Mouse (Mus musculus): ENCODE measurements at regions not wholly inside any gene's neighbourhood (a gene's known extent, or its start where the extent isn't known, plus 50 kb on each side); places are given as distances from the start of the nearest gene placed in this dataset.

DNA sequence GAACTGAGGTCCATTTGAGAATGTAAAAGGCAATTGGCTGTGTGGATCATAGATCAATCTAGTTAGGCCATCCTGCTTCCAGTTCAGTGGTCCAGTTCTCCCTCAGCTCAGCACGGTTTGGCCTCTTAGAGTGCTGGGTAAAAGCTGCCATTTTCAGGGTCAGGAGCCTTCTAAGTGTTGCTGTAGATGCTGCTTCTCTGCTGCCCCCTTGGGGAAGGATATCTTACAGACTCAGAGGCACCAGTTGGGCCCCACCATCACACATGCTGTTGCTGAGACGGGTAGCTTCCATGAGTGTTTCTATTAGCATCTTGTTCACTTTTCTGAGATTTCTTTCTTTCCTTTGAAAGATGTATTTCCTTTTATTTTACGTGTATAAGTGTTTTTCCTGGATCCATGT is 132.1 kb upstream of the Podxl start:
- H3K4me1 ChIP-seq (ENCODE audit: control insufficient read depth, insufficient read depth, low read length), result no peaks in the 10 kb centered on the region
- DNase-seq (ENCODE audit: low spot score) (no peak), ATAC-seq (ENCODE audit: low read depth) (no peak)
- no peak overlapping the region for H3K4me3 ChIP-seq (ENCODE audit: low read depth, low read length)
- 64% methylated on average over 3 of the region's 3 CpGs for WGBS
- H3K27ac ChIP-seq (replicated peaks; ENCODE audit: low read depth, low read length), result no peak overlapping the region
- no peak overlapping the region for H3K9ac ChIP-seq (ENCODE audit: low read depth, low read length)
- H3K36me3 ChIP-seq (ENCODE audit: control insufficient read depth, insufficient read depth, low read length), result no peaks in the 10 kb centered on the region
- no peak overlapping the region for H3K4me2 ChIP-seq (ENCODE audit: low read depth, low read length)
- H3K27me3 ChIP-seq (replicated peaks; ENCODE audit: control insufficient read depth, insufficient read depth, low read length), result no peaks in the 10 kb centered on the region
- no peaks in the 10 kb centered on the region for H3K9me3 ChIP-seq (ENCODE audit: control insufficient read depth, low read length)

DNA sequence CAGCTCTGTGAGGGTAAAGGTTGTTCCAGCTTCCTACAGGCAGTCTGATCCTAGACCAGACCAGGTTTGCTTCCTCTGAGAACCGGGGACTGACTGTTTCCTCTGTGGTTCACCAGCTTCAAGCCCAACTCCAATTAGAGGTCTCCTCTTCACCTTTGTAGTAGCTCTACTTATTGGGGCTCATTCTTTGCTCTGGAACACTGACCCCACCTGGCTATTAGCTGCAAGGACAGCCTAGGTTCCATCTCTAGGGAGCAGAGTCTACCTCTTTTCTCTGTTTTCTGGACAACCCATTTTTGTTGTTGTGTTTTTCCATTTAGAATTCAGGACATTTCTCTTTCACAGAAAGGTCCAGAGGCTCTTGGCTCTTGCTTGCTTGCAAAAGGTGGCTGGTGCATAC is 129.3 kb upstream of the Podxl start:
- ATAC-seq (ENCODE audit: low read depth) (no peak), DNase-seq (ENCODE audit: low spot score) (no peak)
- 86% methylated on average over 1 of the region's 1 CpGs for WGBS
- Histone ChIP-seq H3K27me3 (replicated peaks; ENCODE audit: control insufficient read depth, insufficient read depth, low read length) (no peaks in the 10 kb centered on the region), H3K36me3 (ENCODE audit: control insufficient read depth, insufficient read depth, low read length) (no peaks in the 10 kb centered on the region), H3K4me3 (ENCODE audit: low read depth, low read length) (no peak overlapping the region), H3K27ac (replicated peaks; ENCODE audit: low read depth, low read length) (no peak overlapping the region), H3K4me2 (ENCODE audit: low read depth, low read length) (no peak overlapping the region), H3K4me1 (ENCODE audit: control insufficient read depth, insufficient read depth, low read length) (no peaks in the 10 kb centered on the region), H3K9me3 (ENCODE audit: control insufficient read depth, low read length) (no peaks in the 10 kb centered on the region), H3K9ac (ENCODE audit: low read depth, low read length) (no peak overlapping the region)

DNA sequence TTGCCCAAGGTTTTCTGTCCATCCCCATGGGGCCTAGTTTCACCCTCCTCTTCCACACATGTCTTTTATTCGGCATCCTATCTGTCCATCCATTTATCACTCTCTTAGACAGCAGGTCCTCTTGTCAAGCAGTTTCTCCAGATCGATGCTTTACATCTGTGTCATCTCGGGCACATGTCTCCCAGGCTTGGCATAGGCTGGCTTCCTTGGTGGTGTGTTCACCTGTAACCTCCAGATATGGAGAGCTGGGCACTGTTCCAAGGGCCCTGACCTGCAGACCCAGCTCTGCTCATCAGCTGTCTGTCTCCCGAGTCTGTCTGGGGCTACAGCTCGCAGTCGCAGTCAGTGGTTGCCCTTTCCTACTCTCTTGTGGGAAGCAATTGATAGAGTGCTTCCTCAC is 128.2 kb upstream of the Podxl start:
- 81% methylated on average over 6 of the region's 6 CpGs for WGBS
- no peak overlapping the region for H3K4me2 ChIP-seq (ENCODE audit: low read depth, low read length)
- no peaks in the 10 kb centered on the region for H3K36me3 ChIP-seq (ENCODE audit: control insufficient read depth, insufficient read depth, low read length)
- ATAC-seq (ENCODE audit: low read depth) (no peak), DNase-seq (ENCODE audit: low spot score) (no peak)
- H3K4me3 ChIP-seq (ENCODE audit: low read depth, low read length), result no peak overlapping the region
- no peaks in the 10 kb centered on the region for H3K4me1 ChIP-seq (ENCODE audit: control insufficient read depth, insufficient read depth, low read length)
- H3K9me3 ChIP-seq (ENCODE audit: control insufficient read depth, low read length), result no peaks in the 10 kb centered on the region
- H3K9ac ChIP-seq (ENCODE audit: low read depth, low read length), result no peak overlapping the region
- H3K27me3 ChIP-seq (replicated peaks; ENCODE audit: control insufficient read depth, insufficient read depth, low read length), result no peaks in the 10 kb centered on the region
- no peak overlapping the region for H3K27ac ChIP-seq (replicated peaks; ENCODE audit: low read depth, low read length)

DNA sequence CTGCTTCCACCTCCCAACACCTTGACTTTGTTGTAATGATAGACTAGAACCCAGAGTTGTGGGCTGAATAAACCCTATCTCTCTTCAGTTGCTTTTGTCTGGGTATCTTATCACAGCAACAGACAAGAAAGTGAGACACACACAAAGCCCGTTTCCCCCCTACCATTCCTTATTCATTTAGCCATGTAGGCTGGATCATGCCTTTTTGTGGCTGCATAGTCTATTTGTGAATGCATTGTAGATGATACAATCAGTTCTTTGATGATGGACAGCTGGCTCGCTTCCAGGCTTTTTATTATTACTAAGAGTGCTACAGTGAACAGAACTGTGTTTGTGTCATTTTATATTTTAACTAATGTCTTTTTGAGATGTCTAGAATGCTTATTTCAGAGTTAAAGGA is 116.3 kb upstream of the Podxl start:
- Histone ChIP-seq H3K9me3 (ENCODE audit: control insufficient read depth, low read length) (no peaks in the 10 kb centered on the region), H3K36me3 (ENCODE audit: control insufficient read depth, insufficient read depth, low read length) (no peaks in the 10 kb centered on the region), H3K27me3 (replicated peaks; ENCODE audit: control insufficient read depth, insufficient read depth, low read length) (no peaks in the 10 kb centered on the region), H3K9ac (ENCODE audit: low read depth, low read length) (no peak overlapping the region), H3K27ac (replicated peaks; ENCODE audit: low read depth, low read length) (no peak overlapping the region), H3K4me3 (ENCODE audit: low read depth, low read length) (no peak overlapping the region), H3K4me1 (ENCODE audit: control insufficient read depth, insufficient read depth, low read length) (no peaks in the 10 kb centered on the region), H3K4me2 (ENCODE audit: low read depth, low read length) (no peak overlapping the region)
- DNase-seq (ENCODE audit: low spot score) (no peak), ATAC-seq (ENCODE audit: low read depth) (no peak)
- 70% methylated on average over 2 of the region's 2 CpGs for WGBS

DNA sequence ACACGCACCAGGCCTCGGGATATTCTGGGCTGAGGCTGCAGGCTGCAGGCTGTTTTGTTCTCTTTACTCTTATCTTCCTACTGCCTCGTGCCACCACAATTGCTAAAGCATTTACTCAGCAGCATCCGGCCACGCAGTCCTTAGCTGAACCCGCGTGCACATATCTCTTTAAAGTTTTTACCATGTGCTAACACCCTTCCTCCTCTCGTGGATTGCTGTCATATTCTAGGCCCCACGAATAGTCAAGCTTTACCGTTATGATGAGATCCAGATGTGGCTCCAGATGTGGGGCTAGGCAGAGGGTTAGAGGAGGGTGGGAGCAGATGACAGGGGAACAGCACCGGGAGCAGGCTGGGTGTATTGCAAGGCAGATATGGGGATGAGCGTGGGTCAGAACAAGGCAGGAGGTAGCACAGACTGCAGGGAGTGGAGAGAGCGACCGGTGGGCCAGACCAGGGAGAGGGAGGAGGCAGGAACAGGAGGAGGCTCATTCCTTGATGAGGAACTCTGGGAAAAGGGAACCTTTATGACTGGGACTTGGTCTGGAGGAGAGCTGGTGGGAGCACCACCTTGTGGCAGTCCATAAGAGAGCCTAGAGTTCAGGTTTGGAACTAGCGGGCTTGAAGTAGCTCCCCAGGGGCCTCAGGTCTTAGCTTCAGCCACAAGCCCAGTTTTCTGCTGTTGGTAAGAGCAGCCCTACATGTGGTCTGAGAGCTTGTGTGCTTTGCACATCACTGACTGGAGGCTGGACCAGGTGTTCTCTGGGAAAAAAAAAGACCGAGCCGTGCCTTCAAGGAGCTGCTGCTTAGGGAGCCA is 102.1 kb upstream of the Podxl start:
- peak overlapping the region; percentile 38 for H3K4me2 ChIP-seq (ENCODE audit: low read depth, low read length)
- peak; percentile 62; the same call in 1 of the 2 replicates for ATAC-seq (ENCODE audit: low read depth)
- 29% methylated on average over 17 of the region's 17 CpGs for WGBS
- H3K36me3 ChIP-seq (ENCODE audit: control insufficient read depth, insufficient read depth, low read length), result no peaks in the 10 kb centered on the region
- DNase-seq (ENCODE audit: low spot score), result peak; percentile 75
- H3K9me3 ChIP-seq (ENCODE audit: control insufficient read depth, low read length), result no peaks in the 10 kb centered on the region
- H3K27ac ChIP-seq (replicated peaks; ENCODE audit: low read depth, low read length), result no peak overlapping the region
- H3K27me3 ChIP-seq (replicated peaks; ENCODE audit: control insufficient read depth, insufficient read depth, low read length), result 0 out of 2 replicates have a peak, but pooled peaks cover 5% of the 10 kb centered on the region
- no peak overlapping the region for H3K9ac ChIP-seq (ENCODE audit: low read depth, low read length)
- H3K4me1 ChIP-seq (ENCODE audit: control insufficient read depth, insufficient read depth, low read length), result peaks cover 7% of the 10 kb centered on the region
- H3K4me3 ChIP-seq (ENCODE audit: low read depth, low read length), result no peak overlapping the region

DNA sequence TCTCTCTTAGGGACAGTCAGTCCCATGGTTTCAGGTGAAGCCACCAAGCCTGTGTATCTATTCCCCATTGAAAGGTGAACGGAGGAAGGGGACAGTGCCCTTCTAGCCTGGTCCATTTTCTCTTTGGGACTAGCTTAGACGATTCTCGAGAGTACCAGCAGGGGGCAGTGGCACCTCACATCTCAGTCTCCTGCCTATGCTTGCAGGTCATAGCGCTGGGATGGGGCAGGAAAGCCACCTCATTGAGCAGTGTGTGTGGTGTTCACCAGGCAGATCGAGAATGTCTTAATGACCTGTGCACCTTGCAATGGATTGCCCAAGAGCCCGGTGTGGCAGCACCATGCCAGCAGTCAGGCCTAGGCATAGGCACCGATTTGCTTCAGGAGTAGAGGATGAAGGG is 100.7 kb upstream of the Podxl start:
- H3K4me1 ChIP-seq (ENCODE audit: control insufficient read depth, insufficient read depth, low read length), result peaks cover 7% of the 10 kb centered on the region
- H3K4me3 ChIP-seq (ENCODE audit: low read depth, low read length), result no peak overlapping the region
- no peaks in the 10 kb centered on the region for H3K9me3 ChIP-seq (ENCODE audit: control insufficient read depth, low read length)
- ATAC-seq (ENCODE audit: low read depth) (peak; percentile 60; the same call in 1 of the 2 replicates), DNase-seq (ENCODE audit: low spot score) (peak; percentile 65)
- no peak overlapping the region for H3K4me2 ChIP-seq (ENCODE audit: low read depth, low read length)
- no peak overlapping the region for H3K9ac ChIP-seq (ENCODE audit: low read depth, low read length)
- no peak overlapping the region for H3K27ac ChIP-seq (replicated peaks; ENCODE audit: low read depth, low read length)
- H3K27me3 ChIP-seq (replicated peaks; ENCODE audit: control insufficient read depth, insufficient read depth, low read length), result peaks cover 10% of the 10 kb centered on the region
- WGBS, result 25% methylated on average over 7 of the region's 7 CpGs
- no peaks in the 10 kb centered on the region for H3K36me3 ChIP-seq (ENCODE audit: control insufficient read depth, insufficient read depth, low read length)

GRCm38 (mm10) chr6:31660778-31661177 is 97.0 kb upstream of the Podxl start:
- DNase-seq (ENCODE audit: low spot score) (peak; percentile 64), ATAC-seq (ENCODE audit: low read depth) (peak; percentile 56; the same call in 1 of the 2 replicates)
- peaks cover 4% of the 10 kb centered on the region for H3K4me1 ChIP-seq (ENCODE audit: control insufficient read depth, insufficient read depth, low read length)
- H3K9me3 ChIP-seq (ENCODE audit: control insufficient read depth, low read length), result no peaks in the 10 kb centered on the region
- H3K27ac ChIP-seq (replicated peaks; ENCODE audit: low read depth, low read length), result no peak overlapping the region
- no peaks in the 10 kb centered on the region for H3K36me3 ChIP-seq (ENCODE audit: control insufficient read depth, insufficient read depth, low read length)
- 9% methylated on average over 8 of the region's 8 CpGs for WGBS
- peaks cover 11% of the 10 kb centered on the region for H3K27me3 ChIP-seq (replicated peaks; ENCODE audit: control insufficient read depth, insufficient read depth, low read length)
- no peak overlapping the region for H3K4me3 ChIP-seq (ENCODE audit: low read depth, low read length)
- no peak overlapping the region for H3K9ac ChIP-seq (ENCODE audit: low read depth, low read length)
- no peak overlapping the region for H3K4me2 ChIP-seq (ENCODE audit: low read depth, low read length)

DNA sequence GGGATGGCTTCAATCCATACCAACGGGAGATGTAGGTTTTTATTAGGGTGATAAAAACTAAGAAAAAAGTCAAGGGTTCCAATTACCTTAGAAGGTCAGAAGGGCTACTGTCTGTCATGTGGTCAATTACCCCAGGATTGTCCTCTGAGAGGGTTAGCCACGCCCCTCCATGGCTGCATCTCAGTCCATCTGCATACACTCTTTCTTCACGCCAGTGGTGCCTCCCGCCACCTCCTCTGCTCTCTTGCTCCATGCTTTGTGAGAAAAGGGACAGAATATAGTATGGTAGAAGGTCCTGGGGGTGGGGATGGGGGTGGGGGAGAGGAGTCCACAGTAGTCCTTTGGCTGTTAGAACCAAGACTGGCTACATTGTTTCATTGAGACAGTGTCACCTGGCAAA is 96.1 kb upstream of the Podxl start:
- no peak for ATAC-seq (ENCODE audit: low read depth)
- no peak for DNase-seq (ENCODE audit: low spot score)
- Histone ChIP-seq H3K9ac (ENCODE audit: low read depth, low read length) (no peak overlapping the region), H3K27me3 (replicated peaks; ENCODE audit: control insufficient read depth, insufficient read depth, low read length) (peaks cover 11% of the 10 kb centered on the region), H3K9me3 (ENCODE audit: control insufficient read depth, low read length) (no peaks in the 10 kb centered on the region), H3K27ac (replicated peaks; ENCODE audit: low read depth, low read length) (no peak overlapping the region), H3K4me1 (ENCODE audit: control insufficient read depth, insufficient read depth, low read length) (no peaks in the 10 kb centered on the region), H3K36me3 (ENCODE audit: control insufficient read depth, insufficient read depth, low read length) (no peaks in the 10 kb centered on the region), H3K4me2 (ENCODE audit: low read depth, low read length) (no peak overlapping the region), H3K4me3 (ENCODE audit: low read depth, low read length) (no peak overlapping the region)
- WGBS, result 68% methylated on average over 4 of the region's 4 CpGs
